Mouse (Mus musculus): ENCODE measurements around the gene Vmn2r124.

DNA sequence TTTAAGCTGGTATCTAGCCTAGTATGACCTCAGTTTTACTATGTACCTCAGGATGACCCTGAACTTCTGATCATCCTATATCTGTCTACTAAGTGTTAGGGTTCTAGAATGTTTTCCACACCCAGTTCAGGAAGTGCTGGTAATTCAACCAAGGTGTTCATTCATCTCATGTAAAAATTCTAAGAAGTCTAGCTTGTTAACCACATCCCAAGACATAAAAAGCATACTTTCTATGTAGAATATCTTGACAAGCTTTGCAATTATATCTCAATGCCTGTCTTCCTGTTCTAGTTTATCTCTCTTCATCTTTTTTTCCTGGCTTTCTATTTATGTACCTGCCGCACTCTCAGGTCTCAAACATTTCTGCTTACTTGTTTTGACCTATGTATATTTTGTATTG is 44.5 kb upstream of the Vmn2r124 start:
- TF ChIP-seq CTCF (IDR thresholded peaks at IDR 0.05; ENCODE audit: extremely low read depth, insufficient read depth, insufficient read length, insufficient replicate concordance) (no peak), POLR2A (IDR thresholded peaks at IDR 0.05; ENCODE audit: low read depth, low read length) (no peak)
